Mouse (Mus musculus) G1E (cell line): ENCODE measurements around the gene Zxdc.

Experiments
- CTCF ChIP-seq: IDR thresholded peaks from 2 replicates; pipeline ENCODE4 v1.5.1; 2012; ENCODE audit warnings: low read depth, low read length, inconsistent platforms, mixed read lengths
- GATA1 ChIP-seq: IDR thresholded peaks from 2 replicates; pipeline ENCODE4 v1.6.1; 2012; ENCODE audit warnings: borderline replicate concordance, low read length, inconsistent platforms, mixed read lengths
- POLR2AphosphoS5 ChIP-seq: IDR thresholded peaks from 2 replicates; pipeline ENCODE4 v1.6.1; 2012; ENCODE audit warnings: low read depth, low read length, inconsistent platforms; ENCODE audit not compliant: insufficient replicate concordance
- TAL1 ChIP-seq: conservative IDR thresholded peaks from 2 replicates; pipeline ENCODE4 v1.6.1; 2012; ENCODE audit warnings: low read depth, low read length, inconsistent platforms, mixed read lengths

- TF ChIP-seq CTCF (no peak), TAL1 (peak; percentile 66), POLR2AphosphoS5 (no peak), GATA1 (no peak)
Measured at GRCm38 (mm10) chr6:90374647-90375046, 5.4 kb downstream of the Zxdc start.
